Mouse (Mus musculus) G1E (cell line): Measurements from ENCODE around the gene Ctcf.

ENCODE experiments used
- CTCF ChIP-seq: IDR thresholded peaks from 2 replicates; pipeline ENCODE4 v1.5.1; 2012; ENCODE audit warnings: low read depth, low read length, inconsistent platforms, mixed read lengths
- GATA1 ChIP-seq: IDR thresholded peaks from 2 replicates; pipeline ENCODE4 v1.6.1; 2012; ENCODE audit warnings: borderline replicate concordance, low read length, inconsistent platforms, mixed read lengths
- GATA2 ChIP-seq: IDR thresholded peaks from 2 replicates; pipeline ENCODE4 v1.6.1; 2012; ENCODE audit warnings: low read depth, low read length, inconsistent platforms, borderline replicate concordance
- POLR2AphosphoS5 ChIP-seq: IDR thresholded peaks from 2 replicates; pipeline ENCODE4 v1.6.1; 2012; ENCODE audit warnings: low read depth, low read length, inconsistent platforms; ENCODE audit not compliant: insufficient replicate concordance
- TAL1 ChIP-seq: conservative IDR thresholded peaks from 2 replicates; pipeline ENCODE4 v1.6.1; 2012; ENCODE audit warnings: low read depth, low read length, inconsistent platforms, mixed read lengths

DNA sequence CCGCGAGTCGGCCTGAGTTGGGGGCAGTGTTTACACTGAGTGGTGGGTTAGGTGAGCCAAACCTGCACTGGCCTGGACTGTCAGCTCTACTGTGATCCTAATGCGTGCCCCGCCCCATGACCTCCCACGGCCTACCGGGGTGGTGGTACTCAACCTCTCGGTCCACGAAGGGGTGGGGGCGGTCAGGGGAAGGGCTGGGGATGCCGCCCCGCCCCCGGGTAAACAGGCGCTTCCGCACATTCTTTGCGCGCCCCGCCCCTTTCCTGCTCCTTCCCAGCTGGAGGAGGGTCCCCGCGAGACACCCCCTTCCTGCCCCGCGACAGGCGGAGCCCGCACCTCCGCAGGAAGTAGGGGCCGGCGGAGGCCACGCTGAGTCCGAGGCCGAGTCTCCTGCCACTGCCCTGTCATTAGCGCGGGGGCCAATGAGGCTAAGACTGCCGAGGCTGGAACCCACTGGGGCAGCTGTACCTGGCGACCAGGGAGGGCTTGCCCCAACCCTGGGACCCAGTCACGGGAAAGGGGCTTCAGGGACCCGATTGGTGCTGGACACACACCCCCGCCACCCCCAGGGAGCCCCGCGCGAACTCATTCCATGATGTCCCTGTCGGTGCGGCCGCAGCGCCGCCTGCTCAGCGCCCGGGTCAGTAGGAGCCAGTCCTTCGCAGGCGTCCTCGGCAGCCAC lies 22.4 kb upstream of the Ctcf start:
- no peak for TF ChIP-seq CTCF
- no peak for TF ChIP-seq POLR2AphosphoS5
- TF ChIP-seq GATA1, result no peak
- no peak for TF ChIP-seq GATA2
- no peak for TF ChIP-seq TAL1
